Mouse (Mus musculus): ENCODE measurements around the gene Smarca2.
"Not testable (repeated sequence)": the region's sequence is repeated elsewhere in the genome, so short reads cannot be mapped to it uniquely, and the experiment has no call there.

Smarca2 gene

GRCm38 (mm10) chr19:26616271-26616670 lies 11.4 kb downstream of the Smarca2 start:
- DNase-seq (ENCODE audit: low spot score in 2 of 2): no peak

DNA sequence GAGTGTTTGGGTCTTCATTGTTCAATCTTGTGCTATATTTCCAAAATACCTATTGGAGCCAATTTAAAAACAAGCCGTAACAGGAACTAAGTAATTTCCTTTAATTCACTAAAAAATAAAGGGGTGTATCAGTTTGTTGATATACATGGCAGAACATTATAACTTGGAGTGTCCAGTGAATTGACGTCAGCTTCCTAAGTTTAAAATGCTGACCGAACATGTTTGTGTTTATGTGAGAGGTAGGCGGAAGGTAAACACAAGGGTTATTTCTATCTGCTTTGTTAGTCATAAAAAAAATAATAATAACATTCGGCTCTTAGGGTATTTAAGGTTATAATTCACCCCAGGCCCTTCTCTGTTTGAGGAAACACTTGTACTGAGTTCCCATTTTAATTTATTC lies 12.4 kb downstream of the Smarca2 start:
- DNase-seq (ENCODE audit: low spot score in 2 of 2): no peak

- no peak for DNase-seq (ENCODE audit: low spot score in 2 of 2)
Observed at GRCm38 (mm10) chr19:26630712-26631235, 25.9 kb downstream of the Smarca2 start.

GRCm38 (mm10) chr19:26632228-26632627 lies 27.4 kb downstream of the Smarca2 start:
- DNase-seq (ENCODE audit: low spot score in 2 of 2): no peak

DNA sequence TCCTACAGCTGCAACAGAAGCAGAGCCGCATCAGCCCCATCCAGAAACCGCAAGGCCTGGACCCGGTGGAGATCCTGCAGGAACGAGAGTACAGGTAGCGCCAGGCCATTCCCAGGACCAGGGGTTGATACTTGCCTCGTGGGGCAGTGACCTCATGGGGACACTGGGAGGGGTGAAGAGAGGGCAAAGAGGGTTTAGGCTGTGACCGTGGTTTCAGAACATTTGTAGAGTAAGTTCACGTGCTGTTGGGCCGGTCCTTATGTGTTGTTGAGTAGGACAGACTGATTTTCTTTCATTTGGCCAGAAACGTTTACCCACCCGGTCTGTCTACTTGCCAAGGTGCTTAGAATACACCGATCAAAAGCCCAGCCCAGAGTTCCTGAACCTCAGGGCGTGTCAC lies 35.7 kb downstream of the Smarca2 start:
- no peak for DNase-seq (ENCODE audit: low spot score in 2 of 2)

DNA sequence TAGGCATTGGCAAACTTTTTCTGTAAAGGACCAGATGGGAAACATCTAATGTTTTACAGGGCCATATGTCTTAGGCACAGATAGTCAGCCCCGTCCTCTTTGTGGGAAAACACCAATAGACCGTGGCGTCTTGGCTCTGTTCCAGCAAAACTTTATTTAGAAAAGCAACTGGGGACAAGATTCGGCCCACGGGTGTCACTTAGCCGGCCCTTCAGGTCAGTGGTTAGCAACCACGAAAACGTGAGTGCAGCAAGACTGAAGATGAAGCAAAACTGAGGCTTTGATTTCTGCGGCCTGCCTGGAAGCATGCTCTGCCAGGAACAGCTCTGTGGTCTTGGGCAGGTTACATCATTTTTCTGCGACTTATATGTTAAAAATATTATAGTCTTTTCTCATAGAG lies 36.4 kb downstream of the Smarca2 start:
- DNase-seq (ENCODE audit: low spot score in 2 of 2): no peak

GRCm38 (mm10) chr19:26643011-26643410 lies 38.2 kb downstream of the Smarca2 start:
- no peak for DNase-seq (ENCODE audit: low spot score in 2 of 2)

GRCm38 (mm10) chr19:26643936-26644335 lies 39.1 kb downstream of the Smarca2 start:
- no peak for DNase-seq (ENCODE audit: low spot score in 2 of 2)

- DNase-seq (ENCODE audit: low spot score in 2 of 2): no peak
Observed at GRCm38 (mm10) chr19:26645016-26645415, 40.2 kb downstream of the Smarca2 start.

- peak in 1 of 2 experiments; percentile 50 for DNase-seq (ENCODE audit: low spot score in 2 of 2)
Observed at GRCm38 (mm10) chr19:26646128-26646527, 41.3 kb downstream of the Smarca2 start.

GRCm38 (mm10) chr19:26650585-26651273 lies 45.9 kb downstream of the Smarca2 start:
- DNase-seq (ENCODE audit: low spot score in 2 of 2): no peak

DNA sequence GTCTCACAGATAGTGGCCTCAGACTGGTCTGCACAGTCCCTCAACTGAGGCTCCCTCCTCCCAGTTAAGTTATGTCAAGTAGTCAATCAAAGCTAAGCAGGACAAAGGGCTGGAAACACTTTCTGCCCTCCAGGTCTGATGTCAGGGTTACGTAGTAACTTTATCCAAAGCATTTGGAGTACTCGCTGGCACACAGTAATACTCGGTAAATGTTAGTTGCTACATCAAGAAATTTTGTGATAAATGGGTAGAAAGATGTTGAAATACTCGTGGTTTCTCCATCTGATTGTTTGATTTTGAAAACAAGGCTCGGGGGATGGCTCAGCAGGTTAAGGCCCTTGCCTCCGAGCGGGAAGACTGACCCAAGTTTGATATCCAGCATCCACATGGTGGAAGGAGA lies 53.5 kb downstream of the Smarca2 start:
- no peak for DNase-seq (ENCODE audit: low spot score in 2 of 2)

DNA sequence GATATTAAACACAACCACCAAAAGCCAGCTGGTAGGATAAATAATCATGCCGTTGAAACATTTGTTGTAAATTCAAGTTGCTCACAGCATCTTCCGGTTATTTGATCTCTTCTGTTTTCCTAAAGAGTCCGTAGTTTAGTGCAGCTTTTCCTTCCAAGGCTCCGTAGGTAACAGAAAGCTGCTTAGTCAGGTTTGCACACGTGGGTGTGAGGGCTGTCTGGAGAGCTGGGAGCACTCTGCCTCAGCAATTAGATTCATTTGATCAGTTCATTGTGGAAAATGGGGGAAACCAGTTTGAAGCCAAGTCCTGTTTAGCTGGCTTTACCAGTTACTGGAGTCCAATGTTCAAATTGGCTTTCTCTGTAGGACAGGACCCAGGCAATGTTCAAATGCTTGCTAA lies 55.1 kb downstream of the Smarca2 start:
- no peak for DNase-seq (ENCODE audit: low spot score in 2 of 2)

- no peak for DNase-seq (ENCODE audit: low spot score in 2 of 2)
Observed at GRCm38 (mm10) chr19:26661198-26661597, 56.3 kb downstream of the Smarca2 start.

GRCm38 (mm10) chr19:26666303-26666702 lies 61.5 kb downstream of the Smarca2 start:
- no peak for DNase-seq (ENCODE audit: low spot score in 2 of 2)

- DNase-seq (ENCODE audit: low spot score in 2 of 2): no peak
Observed at GRCm38 (mm10) chr19:26670089-26670488, 65.2 kb downstream of the Smarca2 start.

GRCm38 (mm10) chr19:26671413-26671812 lies 66.6 kb downstream of the Smarca2 start:
- DNase-seq (ENCODE audit: low spot score in 2 of 2): not testable (repeated sequence)

DNA sequence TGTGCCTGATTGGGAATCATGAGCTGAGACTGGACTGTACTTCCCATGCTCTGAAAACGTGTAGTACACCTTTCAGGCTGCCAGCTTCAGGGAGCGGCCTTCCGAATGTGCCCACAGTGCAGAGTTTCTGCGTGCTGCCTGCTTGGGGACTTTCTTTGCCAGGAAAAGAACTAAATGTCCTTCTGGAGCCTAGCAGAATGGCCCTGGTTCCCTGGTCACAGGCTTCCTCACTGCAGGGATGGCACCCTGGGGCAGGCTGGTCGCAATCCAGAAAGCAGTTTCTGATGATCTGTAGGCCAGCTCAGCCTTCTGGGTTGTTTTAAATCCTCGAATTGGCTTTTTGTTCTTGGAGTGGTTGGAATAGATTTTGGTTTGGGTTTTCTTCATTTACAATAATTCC lies 71.1 kb downstream of the Smarca2 start:
- no peak for DNase-seq (ENCODE audit: low spot score in 2 of 2)

DNA sequence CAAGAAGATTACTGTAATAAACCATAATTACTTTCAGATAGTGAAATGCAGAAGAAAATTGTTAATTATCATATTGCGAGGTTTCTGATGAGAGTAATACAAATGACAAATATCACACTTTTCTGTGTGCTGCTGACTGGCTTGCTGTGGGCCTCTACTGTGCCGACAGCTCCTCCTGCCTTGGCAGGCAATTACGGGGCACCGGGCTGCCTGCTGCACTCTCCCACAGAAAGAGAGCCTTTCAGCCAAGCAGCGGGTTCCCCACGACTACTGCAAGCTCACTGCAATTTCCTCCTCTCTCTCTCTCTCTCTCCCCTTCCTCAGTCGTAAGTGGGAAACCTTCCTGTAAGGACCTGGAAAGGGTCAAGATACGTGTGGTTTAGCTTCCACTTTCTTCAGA lies 73.7 kb downstream of the Smarca2 start:
- DNase-seq (ENCODE audit: low spot score in 2 of 2): no peak

DNA sequence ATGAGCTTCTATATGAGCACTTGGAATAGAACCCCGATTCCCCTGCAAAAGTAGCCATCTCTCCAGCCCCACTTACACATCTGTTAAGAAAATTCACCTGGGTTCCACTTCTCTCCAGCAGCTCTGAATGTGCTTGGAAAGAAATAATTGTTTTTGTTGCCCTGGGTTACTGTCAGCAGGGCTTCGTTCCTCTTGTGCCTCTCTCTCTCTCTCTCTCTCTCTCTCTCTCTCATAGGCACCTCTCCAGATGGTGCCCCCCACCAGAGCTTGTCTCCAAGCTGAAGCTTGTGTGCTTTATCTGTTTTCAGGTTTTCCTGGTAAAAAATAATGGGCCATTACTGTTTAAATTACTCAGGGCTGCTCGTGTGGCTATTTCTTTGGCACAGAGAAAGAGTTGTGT lies 74.8 kb downstream of the Smarca2 start:
- DNase-seq (ENCODE audit: low spot score in 2 of 2): no peak

DNA sequence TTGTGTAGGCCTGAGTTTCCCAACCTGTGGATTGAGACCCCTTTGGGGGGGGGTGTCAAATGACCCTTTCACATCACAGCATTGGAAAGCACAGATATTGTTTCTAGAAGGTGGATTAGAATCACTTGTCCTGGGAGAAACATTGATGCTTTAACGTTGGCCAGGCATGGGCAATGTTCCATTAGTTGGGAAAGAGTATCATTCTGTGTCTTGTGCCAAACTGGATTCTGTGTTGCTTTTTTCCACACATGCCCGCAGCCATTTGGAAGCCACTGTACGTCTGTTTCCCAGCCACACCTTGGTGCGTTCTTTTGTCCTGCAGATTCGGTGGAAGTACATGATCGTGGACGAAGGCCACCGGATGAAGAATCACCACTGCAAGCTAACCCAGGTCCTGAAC lies 76.7 kb downstream of the Smarca2 start:
- DNase-seq (ENCODE audit: low spot score in 2 of 2): no peak

- DNase-seq (ENCODE audit: low spot score in 2 of 2): no peak
Observed at GRCm38 (mm10) chr19:26682130-26682529, 77.3 kb downstream of the Smarca2 start.

DNA sequence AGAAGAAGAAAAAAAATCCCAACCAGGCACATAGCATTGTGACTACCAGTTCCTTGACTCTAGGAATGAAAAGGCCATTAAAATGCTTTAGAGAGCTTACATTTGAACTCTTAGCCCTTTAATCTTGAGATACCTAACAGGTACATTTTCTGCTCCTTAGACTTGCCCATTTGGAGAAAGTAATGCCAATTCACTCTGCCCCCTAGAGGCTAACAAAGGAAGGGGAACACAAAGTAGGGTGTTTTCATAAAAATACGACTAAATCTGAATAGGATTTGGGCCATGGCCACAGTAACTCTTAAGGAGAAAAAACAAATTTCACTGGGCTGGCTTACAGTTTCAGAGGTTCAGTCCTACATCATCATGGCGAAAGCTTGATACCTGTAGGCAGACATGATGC lies 77.9 kb downstream of the Smarca2 start:
- no peak for DNase-seq (ENCODE audit: low spot score in 2 of 2)

- no peak for DNase-seq (ENCODE audit: low spot score in 2 of 2)
Observed at GRCm38 (mm10) chr19:26683731-26684130, 78.9 kb downstream of the Smarca2 start.

All from spleen, postnatal 10 days (tissue).